Mouse (Mus musculus): Measurements from ENCODE around the gene Naip2.
"Not testable (repeated sequence)": the region's sequence is repeated elsewhere in the genome, so short reads cannot be mapped to it uniquely, and the experiment has no call there.

The Naip2 gene

DNA sequence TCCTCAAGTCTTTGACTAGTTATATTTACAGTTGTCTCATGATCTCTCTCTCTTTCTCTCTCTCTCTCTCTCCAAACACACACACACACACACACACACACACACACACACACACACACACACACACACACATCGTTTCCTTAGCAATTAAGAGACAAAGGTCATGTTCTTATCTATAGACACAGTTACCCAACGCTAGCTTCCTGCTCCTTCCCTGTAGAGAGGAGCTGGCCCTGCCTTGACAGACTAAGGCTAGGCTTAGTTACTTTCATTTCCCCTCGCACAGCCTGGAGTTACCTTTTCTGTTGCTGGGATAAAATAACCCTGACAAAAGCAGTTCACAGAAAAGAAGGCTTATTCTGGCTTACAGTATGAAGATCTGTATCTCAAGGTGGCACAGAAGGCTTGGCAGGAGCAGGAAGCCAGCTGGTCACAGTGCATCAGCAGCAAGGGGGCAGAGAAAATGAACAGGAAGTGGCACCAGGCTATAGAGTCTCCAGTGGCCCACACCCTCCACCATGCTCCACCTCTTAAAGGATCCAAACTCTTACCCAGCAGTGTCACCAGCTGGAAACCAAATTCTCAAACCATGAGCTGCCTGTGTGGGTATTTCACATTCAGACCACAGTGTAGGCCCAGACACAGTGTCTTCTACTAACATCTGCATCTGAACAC is at the start of gene Naip2:
Gene Naip2 (minus strand): TSS at position 434 of the 675 bp plus-strand sequence.
- DNase-seq (ENCODE audit: low spot score in 2 of 2), result not testable (repeated sequence)

DNA sequence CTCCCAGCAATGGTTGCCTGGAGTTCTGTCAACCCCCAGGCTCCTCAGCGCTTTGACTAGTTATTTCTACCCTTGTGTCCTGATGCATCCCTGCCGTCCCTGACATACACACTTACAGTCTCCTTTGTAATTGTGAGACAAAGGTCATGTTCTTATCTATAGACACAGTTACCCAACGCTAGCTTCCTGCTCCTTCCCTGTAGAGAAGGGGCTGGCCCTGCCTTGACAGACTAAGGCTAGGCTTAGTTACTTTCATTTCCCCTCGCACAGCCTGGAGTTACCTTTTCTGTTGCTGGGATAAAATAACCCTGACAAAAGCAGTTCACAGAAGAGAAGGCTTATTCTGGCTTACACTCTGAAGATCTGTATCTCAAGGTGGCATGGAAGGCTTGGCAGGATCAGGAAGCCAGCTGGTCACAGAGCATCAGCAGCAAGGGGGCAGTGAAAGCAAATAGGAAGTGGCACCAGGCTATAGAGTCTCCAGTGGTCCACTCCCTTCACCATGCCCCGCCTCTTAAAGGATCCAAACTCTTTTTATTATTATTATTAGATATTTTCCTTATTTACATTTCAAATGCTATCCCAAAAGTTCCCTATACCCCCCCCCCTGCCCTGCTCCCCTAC is 45.1 kb upstream of the Naip2 start:
- not testable (repeated sequence) for DNase-seq (ENCODE audit: low spot score in 2 of 2)

DNA sequence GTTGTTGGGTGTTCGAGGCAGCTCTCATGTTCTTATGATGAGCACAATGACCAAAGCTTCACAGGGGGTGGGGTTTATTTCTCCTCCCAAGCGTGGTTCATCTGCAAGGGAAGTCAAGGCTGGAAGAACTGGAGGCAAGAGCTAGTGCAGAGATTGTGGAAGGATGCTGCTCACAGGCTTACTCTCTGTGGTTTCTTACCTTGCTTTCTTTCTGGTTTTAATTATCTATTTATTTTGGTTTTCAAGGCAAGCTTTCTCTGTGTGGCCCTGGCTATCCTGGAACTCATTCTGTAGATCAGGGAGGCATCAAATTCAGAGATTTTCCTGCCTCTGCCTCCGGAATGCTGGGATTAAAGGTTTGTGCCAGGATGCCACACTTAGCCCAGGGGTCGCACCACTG is 44.3 kb upstream of the Naip2 start, which contains the start of gene Naip5:
Gene Naip5 (minus strand): TSS at position 101 of the 400 bp plus-strand sequence.
- not testable (repeated sequence) for DNase-seq (ENCODE audit: low spot score in 2 of 2)

DNA sequence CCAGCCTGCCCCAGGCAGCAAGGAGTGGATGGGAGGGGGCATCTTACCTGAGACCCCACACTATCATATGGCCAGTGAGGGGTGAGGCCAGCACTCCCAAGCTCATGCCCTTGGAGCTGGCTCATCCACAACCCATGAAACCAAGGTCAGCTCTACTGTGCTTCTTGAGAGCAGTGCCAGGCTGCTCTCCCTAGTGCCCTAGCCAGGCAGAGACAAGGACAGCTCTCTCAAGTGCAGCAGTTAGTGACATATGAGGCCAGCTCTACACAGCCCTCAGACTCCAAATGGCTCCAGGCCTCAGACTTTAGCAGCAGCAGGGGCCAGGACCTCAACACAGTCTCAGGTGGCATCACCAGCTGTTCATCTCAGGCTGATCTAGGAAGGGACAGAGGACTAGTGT is 41.8 kb upstream of the Naip2 start:
- no peak for DNase-seq (ENCODE audit: low spot score in 2 of 2)

DNA sequence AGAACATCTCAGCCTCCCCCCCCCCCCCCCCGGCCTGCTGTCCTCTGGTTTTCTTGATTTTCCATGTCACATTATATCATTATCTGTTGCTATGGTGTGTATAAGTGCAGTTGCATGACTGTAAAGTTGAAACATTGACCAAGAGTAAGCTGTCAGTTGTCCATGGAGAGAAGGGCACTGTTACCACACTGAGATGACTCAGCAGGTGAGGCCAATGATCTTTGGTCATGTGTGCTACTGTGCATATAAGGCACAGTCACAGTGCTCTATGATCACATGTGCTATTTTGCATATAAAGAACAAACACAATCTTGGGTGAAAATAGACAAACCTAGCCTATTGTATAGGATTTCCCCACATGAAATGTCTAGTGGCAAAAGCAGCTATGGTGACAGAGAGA is 11.8 kb upstream of the Naip2 start:
- not testable (repeated sequence) for DNase-seq (ENCODE audit: low spot score in 2 of 2)

DNA sequence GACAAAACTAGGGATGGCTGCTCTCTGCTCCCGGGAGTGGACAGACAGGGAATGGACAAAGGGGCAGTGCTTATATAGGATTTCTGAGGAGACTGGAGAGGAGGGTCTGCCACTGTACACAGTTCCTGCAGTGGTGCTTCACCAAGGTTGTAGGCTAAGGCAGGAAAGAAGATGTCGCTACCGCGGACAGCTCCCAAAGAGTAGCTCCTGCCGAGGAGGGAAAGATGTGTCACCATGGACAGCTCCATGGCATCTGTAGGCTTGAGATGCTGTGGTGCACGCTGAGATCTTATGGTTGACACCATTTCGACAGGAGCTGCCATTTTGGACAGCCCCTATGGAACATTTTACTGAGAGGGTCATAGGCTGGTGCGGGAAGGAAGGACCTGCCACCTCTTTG is 8.6 kb upstream of the Naip2 start:
- peak; percentile 39 to 43 for DNase-seq (ENCODE audit: low spot score in 2 of 2)

DNA sequence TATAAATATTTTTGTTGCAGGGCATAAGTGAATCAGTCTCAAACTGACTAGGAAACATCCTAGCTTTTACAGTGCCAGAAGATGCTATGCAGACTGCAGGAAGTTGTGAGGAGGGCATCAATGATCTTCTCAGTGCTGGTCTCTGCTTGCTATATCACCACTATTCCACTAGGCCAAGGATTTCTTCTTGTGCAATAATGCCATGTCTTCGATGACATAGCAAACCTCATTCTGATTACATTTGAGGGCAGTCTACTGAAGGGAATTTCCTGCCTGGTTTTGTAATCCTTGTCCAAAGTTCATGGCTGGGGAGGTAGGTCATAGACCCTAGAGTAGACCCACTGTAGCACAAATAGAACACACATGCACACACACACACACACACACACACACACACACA is 1.4 kb upstream of the Naip2 start:
- DNase-seq (ENCODE audit: low spot score in 2 of 2), result no peak

DNA sequence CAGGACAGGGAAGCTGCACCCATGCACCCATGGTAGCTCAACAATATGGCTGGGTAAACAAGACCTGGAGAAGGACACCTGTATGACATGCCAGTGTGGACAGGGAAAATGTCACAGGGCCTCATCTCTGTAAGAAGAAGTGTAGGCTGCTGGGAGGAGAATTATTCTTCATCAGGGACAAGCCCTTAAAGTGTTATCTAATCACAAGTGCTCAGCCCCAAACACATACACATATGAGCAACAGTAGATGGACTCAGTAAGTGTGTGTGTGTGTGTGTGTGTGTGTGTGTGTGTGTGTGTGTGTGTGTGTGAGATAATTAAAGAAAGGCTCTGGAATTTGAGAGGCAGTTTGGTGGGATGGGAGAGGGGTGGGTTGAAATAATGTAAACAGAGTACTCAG is 1.1 kb downstream of the Naip2 start:
- DNase-seq (ENCODE audit: low spot score in 2 of 2), result no peak

DNA sequence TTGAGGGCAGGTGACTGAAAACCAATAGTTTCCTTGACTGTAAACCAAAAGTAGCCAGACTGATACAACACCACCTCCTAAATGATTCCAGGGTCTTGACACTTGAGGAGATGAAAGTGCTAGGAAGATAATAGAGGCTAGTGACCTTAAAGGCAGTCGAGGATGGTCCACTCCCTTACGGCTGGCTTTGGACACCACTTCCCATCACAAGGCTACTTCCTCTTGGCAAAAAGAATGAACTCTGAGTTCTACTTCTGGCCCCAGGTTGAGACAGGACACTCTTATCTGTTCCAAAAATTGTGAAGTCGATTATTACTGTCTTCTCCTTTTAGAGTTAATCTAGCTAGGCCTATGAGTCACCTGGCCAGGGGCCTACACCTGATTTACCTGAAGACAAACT is 6.5 kb downstream of the Naip2 start:
- DNase-seq (ENCODE audit: low spot score in 2 of 2), result no peak

DNA sequence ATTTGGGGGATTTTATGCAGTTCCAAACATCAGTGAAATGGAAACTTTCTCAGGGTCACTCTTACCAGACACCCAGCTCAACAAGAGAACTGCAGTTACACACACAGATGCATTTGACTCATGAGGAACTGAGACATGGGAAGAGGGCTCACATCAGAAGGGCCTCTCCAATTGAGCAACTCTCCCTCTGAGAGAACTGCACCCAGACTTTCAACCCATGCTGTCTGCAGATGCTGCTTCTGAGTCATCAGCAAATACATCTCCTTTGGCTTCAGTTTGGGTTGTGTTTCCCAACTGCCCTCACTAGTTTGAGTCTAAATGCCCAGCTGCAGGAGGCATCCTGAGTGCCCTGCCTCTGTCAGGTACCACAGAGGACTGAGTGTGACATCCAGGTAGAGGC is 18.8 kb downstream of the Naip2 start:
- not testable (repeated sequence) for DNase-seq (ENCODE audit: low spot score in 2 of 2)

DNA sequence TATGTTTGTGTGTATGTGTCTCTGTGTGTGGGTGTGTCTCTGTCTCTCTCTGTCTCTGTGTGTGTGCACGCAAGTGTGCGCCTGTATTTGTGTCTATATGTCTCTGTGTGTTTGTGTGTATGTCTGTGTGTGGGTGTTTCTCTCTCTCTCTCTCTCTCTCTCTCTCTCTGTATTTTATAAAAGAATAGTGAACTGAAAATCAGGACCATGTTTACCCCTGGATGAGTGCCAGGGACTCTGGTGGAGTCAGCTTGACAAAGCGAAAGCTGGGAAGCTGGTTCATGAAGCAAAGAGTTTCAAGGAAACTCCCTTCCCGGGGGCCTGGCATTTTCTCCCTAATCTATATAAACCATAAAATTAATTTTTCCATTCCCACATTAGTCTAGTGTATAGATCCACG is 27.5 kb downstream of the Naip2 start:
- DNase-seq (ENCODE audit: low spot score in 2 of 2), result not testable (repeated sequence)

DNA sequence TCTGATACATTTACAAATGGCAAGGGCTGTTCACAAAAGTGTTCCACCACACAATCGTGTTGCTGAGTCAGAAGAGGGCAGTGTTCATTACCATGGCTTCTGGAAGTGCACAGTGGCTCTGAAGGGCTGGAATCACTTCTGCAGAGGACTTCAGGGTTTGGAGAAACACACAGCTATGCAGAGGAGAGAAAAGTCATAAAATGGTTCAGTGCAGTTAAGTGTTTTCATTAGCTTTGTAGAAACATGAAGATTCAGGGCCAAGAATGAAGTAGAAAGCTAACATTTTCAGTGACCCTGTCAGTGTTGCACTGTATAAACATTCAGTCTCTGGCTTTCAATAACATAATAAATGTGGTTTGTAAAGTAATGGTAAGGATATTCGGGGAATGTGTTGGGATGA is 35.5 kb downstream of the Naip2 start:
- DNase-seq (ENCODE audit: low spot score in 2 of 2), result not testable (repeated sequence)

DNA sequence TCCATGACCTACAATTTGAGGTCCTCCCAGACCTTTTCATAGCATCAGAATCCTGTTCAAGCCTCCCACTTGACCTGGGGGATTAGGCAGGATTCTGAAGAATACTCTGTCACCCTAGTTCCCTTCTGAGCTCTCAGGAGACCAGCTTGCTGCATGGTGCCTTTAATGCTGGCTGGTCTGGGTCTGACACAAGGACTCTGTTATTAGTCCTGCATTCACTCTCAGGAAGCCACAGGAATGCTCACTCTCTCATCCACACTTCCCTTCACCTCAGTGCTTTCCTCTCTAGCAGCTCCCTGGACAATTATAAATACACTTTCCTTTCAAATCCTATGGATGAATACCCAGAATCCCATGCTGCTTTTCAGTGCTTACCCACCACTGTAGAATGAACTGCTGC is 39.4 kb downstream of the Naip2 start:
- not testable (repeated sequence) for DNase-seq (ENCODE audit: low spot score in 2 of 2)

DNA sequence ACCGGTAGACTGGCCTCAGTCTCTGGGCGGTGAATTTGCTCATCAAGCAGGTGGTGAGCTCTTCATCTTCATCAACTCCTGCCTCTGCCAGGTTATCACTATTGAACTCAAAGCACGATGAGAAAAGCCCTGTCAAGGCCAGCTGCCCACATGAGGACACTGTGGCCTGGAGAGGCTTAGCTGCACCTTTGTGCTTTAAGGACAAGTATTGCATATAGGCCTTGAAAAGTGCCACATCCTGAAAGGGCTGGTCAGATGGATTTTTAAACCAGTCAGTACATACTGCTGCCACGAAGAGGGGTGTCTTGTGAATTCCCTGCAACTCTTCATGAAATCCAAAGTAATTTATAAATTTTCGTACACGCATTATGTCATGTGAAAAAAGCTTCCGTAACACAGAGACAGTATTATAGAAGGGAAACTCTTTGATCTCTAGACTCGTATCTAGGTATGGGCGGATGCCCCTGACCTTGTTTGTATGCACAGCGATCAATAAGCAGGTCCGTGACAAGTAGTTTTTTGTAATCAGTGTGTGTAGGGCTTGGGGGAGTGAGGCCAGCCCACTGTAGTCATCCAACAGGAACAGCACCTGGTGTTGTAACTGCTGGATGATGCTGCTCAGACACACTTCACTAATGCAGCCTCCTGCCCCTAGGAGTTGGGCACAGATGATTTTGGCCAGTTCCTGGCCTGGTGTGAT is 40.6 kb downstream of the Naip2 start:
- not testable (repeated sequence) for DNase-seq (ENCODE audit: low spot score in 2 of 2)

DNA sequence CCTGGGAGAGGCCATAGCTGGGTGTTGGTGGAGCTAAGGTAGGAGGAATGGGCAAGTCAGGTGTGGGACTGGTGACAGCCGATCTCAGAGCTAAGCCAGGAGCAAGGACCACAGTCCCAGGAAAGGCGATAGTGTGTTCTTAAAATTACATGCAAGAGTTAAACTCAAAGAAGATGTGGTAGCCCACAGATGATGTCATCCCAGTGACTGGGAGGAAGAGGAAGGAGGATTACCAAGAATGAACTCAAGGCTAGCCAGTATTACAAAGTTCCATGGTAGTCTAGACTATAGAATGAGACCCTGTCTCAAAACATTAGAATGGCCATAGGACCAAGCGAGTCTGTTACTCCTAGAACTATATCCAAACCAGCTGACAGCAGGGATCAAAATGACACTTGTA is 45.3 kb downstream of the Naip2 start:
- DNase-seq (ENCODE audit: low spot score in 2 of 2), result no peak

DNA sequence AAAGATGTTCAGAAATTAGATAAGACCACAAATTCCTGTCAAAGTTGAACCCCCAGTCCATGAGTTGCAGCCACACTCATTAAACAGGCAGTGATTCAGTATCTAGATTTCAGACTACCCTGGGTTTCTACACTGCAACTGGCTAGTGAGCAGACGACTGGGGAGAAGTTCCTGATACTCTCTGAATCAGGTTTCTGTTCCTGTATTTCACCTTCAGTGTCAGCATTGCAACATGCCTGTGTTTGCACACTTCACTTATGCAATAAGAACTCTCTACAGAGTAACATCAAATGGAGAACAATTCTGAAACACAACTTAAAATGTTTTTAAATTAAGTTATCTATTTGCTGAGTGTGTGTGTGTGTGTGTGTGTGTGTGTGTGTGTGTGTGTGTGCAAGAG is 49.2 kb downstream of the Naip2 start:
- peak; percentile 2 to 4 for DNase-seq (ENCODE audit: low spot score in 2 of 2)

DNA sequence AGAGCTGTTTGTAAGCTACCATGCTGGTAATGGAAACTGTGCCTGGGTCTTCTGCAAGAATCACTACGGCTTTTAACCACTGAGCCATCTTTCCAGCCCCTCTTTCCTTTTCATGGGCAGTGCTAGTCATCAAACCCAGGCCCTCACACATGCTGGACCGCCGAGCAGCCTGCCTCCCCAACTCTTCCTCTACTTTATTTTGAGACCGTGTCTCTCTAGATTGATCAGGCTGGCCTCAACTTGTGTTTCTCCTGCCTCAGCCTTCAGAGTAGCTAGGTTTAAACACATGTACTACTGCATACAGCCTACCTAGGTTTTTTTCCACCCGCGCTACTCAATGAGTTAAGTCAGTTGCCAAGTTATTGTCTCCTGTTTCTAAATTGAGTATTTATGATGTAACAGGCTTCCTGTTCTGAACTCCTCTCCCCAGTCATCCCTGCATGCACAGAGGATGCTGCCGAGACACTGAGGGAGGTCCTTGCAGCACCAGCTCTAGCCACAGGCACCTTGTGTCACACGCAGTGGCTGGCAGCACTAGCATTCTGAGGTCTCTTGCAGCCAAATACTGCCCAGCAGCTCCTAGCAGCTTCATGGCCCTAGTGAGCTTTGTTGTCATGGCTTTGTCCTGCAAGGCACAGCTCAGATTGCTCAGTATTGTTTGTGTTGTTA is 60.1 kb downstream of the Naip2 start:
- no peak for DNase-seq (ENCODE audit: low spot score in 2 of 2)

DNA sequence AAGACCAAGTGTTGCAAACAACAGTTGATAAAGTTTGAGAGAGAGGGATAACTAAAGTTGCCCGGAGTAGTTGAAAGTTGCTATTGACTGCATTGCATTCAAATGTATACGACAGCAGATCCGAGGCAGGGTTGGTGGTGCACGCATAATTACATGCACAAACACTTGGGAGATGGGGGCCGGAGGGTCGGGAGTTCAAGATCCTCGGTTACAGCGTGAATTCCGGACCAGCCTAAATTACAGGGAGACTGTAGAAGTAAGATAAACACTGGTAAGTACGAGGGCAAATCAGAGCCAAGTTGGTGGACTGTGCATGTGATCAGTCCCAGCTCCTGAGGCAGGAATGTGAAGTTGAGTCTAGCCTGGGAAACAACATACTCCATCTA is 76.6 kb downstream of the Naip2 start:
- no peak for DNase-seq (ENCODE audit: low spot score in 2 of 2)

DNA sequence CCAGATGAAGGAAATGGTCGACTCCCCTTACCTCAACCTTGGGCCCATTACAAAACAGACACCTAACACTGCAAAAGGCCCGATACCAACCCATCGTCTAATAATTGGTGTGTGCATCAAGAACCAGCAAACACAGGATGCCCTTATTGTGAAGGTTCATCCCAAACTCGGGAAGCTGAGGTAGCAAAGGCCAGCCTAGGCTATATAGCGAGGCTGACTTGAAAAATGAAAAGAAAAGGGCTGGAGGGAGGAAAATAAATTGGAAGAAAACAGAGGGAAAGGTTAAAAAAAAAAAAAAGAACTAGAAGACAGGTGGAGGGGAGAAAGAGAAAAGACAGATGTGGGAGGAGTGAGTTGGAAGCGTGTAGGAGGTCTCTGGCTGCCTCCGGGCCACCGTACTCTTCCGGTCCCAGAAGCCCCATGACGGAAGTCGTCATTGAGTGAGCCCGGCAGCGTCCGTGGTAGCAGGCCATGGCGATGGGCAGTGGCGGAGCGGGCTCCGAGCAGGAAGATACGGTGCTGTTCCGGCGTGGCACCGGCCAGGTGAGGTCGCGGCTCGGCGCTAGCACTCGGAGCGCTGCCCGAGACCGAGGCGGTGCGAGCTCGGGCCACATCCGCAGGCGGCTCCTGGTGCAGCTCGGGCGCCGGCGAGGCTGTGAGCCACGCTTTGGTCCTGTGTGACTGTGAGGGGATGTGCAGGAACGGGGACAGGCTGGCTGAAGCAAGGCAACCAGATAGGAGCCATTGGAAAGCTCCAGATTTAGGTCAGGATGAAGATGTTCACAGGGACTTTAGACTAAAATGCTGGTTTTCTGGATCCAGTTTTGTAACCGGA is 77.3 kb downstream of the Naip2 start, which contains the start of gene Smn1:
Gene Smn1 (plus strand): TSS at position 430 of the 835 bp plus-strand sequence.
- peak; percentile 88 to 91 for DNase-seq (ENCODE audit: low spot score in 2 of 2)

DNA sequence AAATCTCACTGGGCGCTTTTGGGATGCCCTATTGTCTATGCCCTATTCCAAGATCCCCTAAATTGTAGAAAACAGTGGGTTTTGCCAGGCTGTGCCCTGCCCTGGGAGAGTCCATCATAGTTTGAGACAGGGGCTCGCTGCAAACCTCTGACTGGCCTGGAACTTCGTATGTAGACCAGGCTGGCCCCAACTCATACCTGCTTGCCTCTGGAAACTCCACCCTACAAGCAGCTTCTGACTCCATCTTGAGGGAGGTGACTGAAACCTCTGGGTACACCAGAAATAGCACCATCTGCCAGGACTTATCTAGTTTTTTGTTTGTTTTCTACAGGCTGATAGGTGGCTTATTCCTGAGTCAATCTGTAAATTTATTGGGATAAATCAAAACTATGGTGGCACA is 77.9 kb downstream of the Naip2 start:
- no peak for DNase-seq (ENCODE audit: low spot score in 2 of 2)

DNA sequence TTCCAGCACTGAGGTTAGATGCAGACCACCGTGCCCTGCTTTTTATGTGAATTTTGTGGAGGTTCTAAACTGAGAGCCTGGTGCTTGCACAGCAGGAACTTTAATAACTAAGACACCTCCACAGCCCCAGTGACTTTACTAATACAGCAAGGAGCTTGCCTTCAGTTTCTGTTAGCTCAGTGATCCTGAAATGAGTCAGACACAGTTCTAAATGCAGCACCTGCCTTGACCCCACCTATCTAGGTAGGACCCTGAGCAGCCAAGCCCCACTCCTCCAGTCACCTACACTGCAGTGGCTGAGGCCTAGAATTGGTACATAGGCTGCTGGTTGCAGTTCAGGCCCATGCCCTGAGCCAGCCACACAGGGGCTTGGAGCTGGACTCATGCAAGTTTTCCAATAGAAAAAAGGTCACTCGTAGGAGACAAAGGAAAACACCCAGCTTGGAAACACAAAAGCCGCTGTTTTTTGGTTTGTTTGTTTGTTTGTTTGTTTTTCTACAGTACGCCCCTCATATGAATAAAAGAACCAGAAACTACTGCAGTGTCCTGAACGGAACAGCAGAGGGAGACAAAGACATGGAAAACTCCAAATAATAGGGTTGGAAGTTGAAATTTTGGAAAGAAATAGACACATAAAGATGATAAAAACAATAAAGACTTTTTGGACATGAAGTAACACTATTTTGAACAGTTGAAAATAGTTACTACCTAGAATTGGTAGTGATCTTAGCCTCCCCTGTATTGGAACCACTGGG is 89.5 kb downstream of the Naip2 start:
- DNase-seq (ENCODE audit: low spot score in 2 of 2), result no peak
